Mouse (Mus musculus): ENCODE data around the gene Elmod3. TPM values are rescaled to one million over a fixed set of nuclear protein-coding genes. Genes with fewer than 3 reads are reported as not detected.

Elmod3 gene
- polyA plus RNA-seq, 2 experiments = 2.9 to 4.9 TPM

GRCm38 (mm10) chr6:72522288-72522687 lies 75.9 kb downstream of the Elmod3 start:
- WGBS (ENCODE audit: insufficient replicate concordance) = 50% methylated on average over 5 of the region's 5 CpGs
- no peak for DNase-seq (ENCODE audit: low read depth in 3 of 3, low spot score in 3 of 3)
- no peaks in the 10 kb centered on the region for H3K4me1 ChIP-seq (replicated peaks; ENCODE audit: control insufficient read depth in 2 of 2, insufficient read depth in 2 of 2, low read length in 1 of 2)

GRCm38 (mm10) chr6:72521607-72522006 lies 76.6 kb downstream of the Elmod3 start, which contains the start of gene Sh2d6:
TSS of gene Sh2d6 (minus strand) at chr6:72521707.
- H3K27ac ChIP-seq = no peak within 1 kb of the TSS
- no peaks in the 10 kb centered on the region for H3K36me3 ChIP-seq (replicated peaks; ENCODE audit: control insufficient read depth, insufficient read depth, low read depth)
- no peak within 1 kb of the TSS for H3K4me2 ChIP-seq (ENCODE audit: low read depth)
- WGBS (ENCODE audit: insufficient replicate concordance) = 69% methylated on average over 5 of the region's 5 CpGs
- H3K9me3 ChIP-seq (ENCODE audit: control insufficient read depth, low read length) = no peaks in the 10 kb centered on the region
- no peak within 1 kb of the TSS for H3K4me3 ChIP-seq (ENCODE audit: insufficient read depth in 1 of 2, low read depth in 2 of 2, low read length in 2 of 2)
- ATAC-seq (ENCODE audit: insufficient read depth) (no peak), DNase-seq (ENCODE audit: low read depth in 3 of 3, low spot score in 3 of 3) (no peak)
- no peak for TF ChIP-seq CTCF (IDR thresholded peaks at IDR 0.05; ENCODE audit: low read depth)
- no peak for TF ChIP-seq EP300 (IDR thresholded peaks at IDR 0.05; ENCODE audit: low read depth)
- H3K9ac ChIP-seq (replicated peaks) = no peak within 1 kb of the TSS
- no peaks in the 10 kb centered on the region for H3K4me1 ChIP-seq (replicated peaks; ENCODE audit: control insufficient read depth in 2 of 2, insufficient read depth in 2 of 2, low read length in 1 of 2)
- no peaks in the 10 kb centered on the region for H3K27me3 ChIP-seq (ENCODE audit: control insufficient read depth, insufficient read depth, low read length)

More at GRCm38 (mm10) chr6:72522288-72522687, 75.9 kb downstream of the Elmod3 start:
- no peak for ATAC-seq (ENCODE audit: insufficient read depth)
- Histone ChIP-seq H3K27me3 (ENCODE audit: control insufficient read depth, insufficient read depth, low read length) (no peaks in the 10 kb centered on the region), H3K4me3 (ENCODE audit: insufficient read depth in 1 of 2, low read depth in 2 of 2, low read length in 2 of 2) (no peak overlapping the region), H3K9me3 (ENCODE audit: control insufficient read depth, low read length) (no peaks in the 10 kb centered on the region), H3K9ac (replicated peaks) (no peak overlapping the region), H3K27ac (no peak overlapping the region), H3K36me3 (replicated peaks; ENCODE audit: control insufficient read depth, insufficient read depth, low read depth) (no peaks in the 10 kb centered on the region), H3K4me2 (ENCODE audit: low read depth) (no peak overlapping the region)
- no peak for TF ChIP-seq EP300 (IDR thresholded peaks at IDR 0.05; ENCODE audit: low read depth)
- no peak for TF ChIP-seq CTCF (IDR thresholded peaks at IDR 0.05; ENCODE audit: low read depth)

- no peaks in the 10 kb centered on the region for H3K9me3 ChIP-seq (ENCODE audit: control insufficient read depth, low read length)
- WGBS (ENCODE audit: insufficient replicate concordance) = 73% methylated on average over 5 of the region's 5 CpGs
- H3K36me3 ChIP-seq (replicated peaks; ENCODE audit: control insufficient read depth, insufficient read depth, low read depth) = no peaks in the 10 kb centered on the region
- TF ChIP-seq CTCF (IDR thresholded peaks at IDR 0.05; ENCODE audit: low read depth) (no peak), EP300 (IDR thresholded peaks at IDR 0.05; ENCODE audit: low read depth) (no peak)
- no peak overlapping the region for H3K9ac ChIP-seq (replicated peaks)
- ATAC-seq (ENCODE audit: insufficient read depth) (no peak), DNase-seq (ENCODE audit: low read depth in 3 of 3, low spot score in 3 of 3) (no peak)
- no peaks in the 10 kb centered on the region for H3K27me3 ChIP-seq (ENCODE audit: control insufficient read depth, insufficient read depth, low read length)
- H3K27ac ChIP-seq = no peak overlapping the region
- H3K4me2 ChIP-seq (ENCODE audit: low read depth) = no peak overlapping the region
- no peak overlapping the region for H3K4me3 ChIP-seq (ENCODE audit: insufficient read depth in 1 of 2, low read depth in 2 of 2, low read length in 2 of 2)
- no peaks in the 10 kb centered on the region for H3K4me1 ChIP-seq (replicated peaks; ENCODE audit: control insufficient read depth in 2 of 2, insufficient read depth in 2 of 2, low read length in 1 of 2)
Observed at GRCm38 (mm10) chr6:72520904-72521303, 77.3 kb downstream of the Elmod3 start.

- Histone ChIP-seq H3K4me2 (ENCODE audit: low read depth) (no peak overlapping the region), H3K4me1 (replicated peaks; ENCODE audit: control insufficient read depth in 2 of 2, insufficient read depth in 2 of 2, low read length in 1 of 2) (no peaks in the 10 kb centered on the region), H3K27ac (no peak overlapping the region), H3K9me3 (ENCODE audit: control insufficient read depth, low read length) (no peaks in the 10 kb centered on the region), H3K27me3 (ENCODE audit: control insufficient read depth, insufficient read depth, low read length) (no peaks in the 10 kb centered on the region), H3K4me3 (ENCODE audit: insufficient read depth in 1 of 2, low read depth in 2 of 2, low read length in 2 of 2) (no peak overlapping the region), H3K9ac (replicated peaks) (no peak overlapping the region), H3K36me3 (replicated peaks; ENCODE audit: control insufficient read depth, insufficient read depth, low read depth) (no peaks in the 10 kb centered on the region)
- no peak for ATAC-seq (ENCODE audit: insufficient read depth)
- no peak for TF ChIP-seq EP300 (IDR thresholded peaks at IDR 0.05; ENCODE audit: low read depth)
- TF ChIP-seq CTCF (IDR thresholded peaks at IDR 0.05; ENCODE audit: low read depth) = no peak
- 31% methylated on average over 10 of the region's 10 CpGs for WGBS (ENCODE audit: insufficient replicate concordance)
- no peak for DNase-seq (ENCODE audit: low read depth in 3 of 3, low spot score in 3 of 3)
Observed at GRCm38 (mm10) chr6:72519892-72520663, 78.1 kb downstream of the Elmod3 start.

- Histone ChIP-seq H3K9me3 (ENCODE audit: control insufficient read depth, low read length) (no peaks in the 10 kb centered on the region), H3K4me3 (ENCODE audit: insufficient read depth in 1 of 2, low read depth in 2 of 2, low read length in 2 of 2) (no peak overlapping the region), H3K4me1 (replicated peaks; ENCODE audit: control insufficient read depth in 2 of 2, insufficient read depth in 2 of 2, low read length in 1 of 2) (no peaks in the 10 kb centered on the region), H3K36me3 (replicated peaks; ENCODE audit: control insufficient read depth, insufficient read depth, low read depth) (no peaks in the 10 kb centered on the region), H3K27ac (no peak overlapping the region), H3K4me2 (ENCODE audit: low read depth) (no peak overlapping the region), H3K9ac (replicated peaks) (no peak overlapping the region), H3K27me3 (ENCODE audit: control insufficient read depth, insufficient read depth, low read length) (no peaks in the 10 kb centered on the region)
- ATAC-seq (ENCODE audit: insufficient read depth) (no peak), DNase-seq (ENCODE audit: low read depth in 3 of 3, low spot score in 3 of 3) (no peak)
- no peak for TF ChIP-seq CTCF (IDR thresholded peaks at IDR 0.05; ENCODE audit: low read depth)
- TF ChIP-seq EP300 (IDR thresholded peaks at IDR 0.05; ENCODE audit: low read depth) = no peak
- 53% methylated on average over 8 of the region's 8 CpGs for WGBS (ENCODE audit: insufficient replicate concordance)
Observed at GRCm38 (mm10) chr6:72519303-72519702, 78.9 kb downstream of the Elmod3 start.

All from liver, embryonic 14.5 days (tissue).